Mouse (Mus musculus) thymus, adult 2 months (tissue): ENCODE measurements around the gene Tmem240.

ENCODE experiments used
- CTCF ChIP-seq: fragments of 200-500 bp; IDR thresholded peaks from 2 replicates; pipeline ENCODE4 v1.5.1; 2012; ENCODE audit warnings: mild to moderate bottlenecking, control low read depth, low read length, moderate library complexity, borderline replicate concordance; ENCODE audit not compliant: control insufficient read depth, poor library complexity, insufficient read depth; ENCODE audit errors: extremely low read depth
- POLR2A ChIP-seq: fragments of 200-500 bp; IDR thresholded peaks from 2 replicates; pipeline ENCODE4 v1.6.1; 2012; ENCODE audit warnings: mild to moderate bottlenecking, low read length, control low read depth, moderate library complexity; ENCODE audit not compliant: control insufficient read depth, poor library complexity, insufficient read depth; ENCODE audit errors: extremely low read depth

GRCm38 (mm10) chr4:155727993-155728392 lies 6.6 kb upstream of the Tmem240 start:
- no peak for TF ChIP-seq POLR2A
- no peak for TF ChIP-seq CTCF
